Mouse (Mus musculus) neural tube, embryonic 11.5 days (tissue): ENCODE measurements around the gene Alg3. TPM values are rescaled to one million over a fixed set of nuclear protein-coding genes. Genes with fewer than 3 reads are reported as not detected.

Experiments
- ATAC-seq: fragments of 200-750 bp; cut with Nextera tagmentation; 2 replicates; pipeline ENCODE4 v1.8.0; 2017; ENCODE audit warnings: moderate number of reproducible peaks, mild to moderate bottlenecking, moderate TSS enrichment, moderate library complexity; ENCODE audit not compliant: insufficient read depth, low FRiP score, low TSS enrichment
- DNase-seq: peaks from one replicate; pipeline ENCODE4 v3.0.0-alpha.2; 2015; ENCODE audit warnings: low spot score
- H3K27ac ChIP-seq: fragments of 300-500 bp; sonication (generic); 2 replicates; pipeline ENCODE4 v1.5.1; 2014; ENCODE audit warnings: low read depth, mild to moderate bottlenecking, low read length
- H3K27me3 ChIP-seq: fragments of 300-500 bp; sonication (generic); 2 replicates; pipeline ENCODE4 v1.6.1; 2014; ENCODE audit warnings: mild to moderate bottlenecking, low read length, mixed read lengths; ENCODE audit not compliant: control insufficient read depth, insufficient read depth
- H3K36me3 ChIP-seq: fragments of 300-500 bp; sonication (generic); 2 replicates; pipeline ENCODE4 v1.6.1; 2014; ENCODE audit warnings: mild to moderate bottlenecking, low read length, moderate library complexity, mixed read lengths; ENCODE audit not compliant: control insufficient read depth, insufficient read depth
- H3K4me1 ChIP-seq: fragments of 300-500 bp; sonication (generic); 2 replicates; pipeline ENCODE4 v1.6.1; 2014; ENCODE audit warnings: low read length, mixed read lengths; ENCODE audit not compliant: control insufficient read depth, insufficient read depth
- H3K4me2 ChIP-seq: fragments of 300-500 bp; sonication (generic); 2 replicates; pipeline ENCODE4 v1.6.1; 2014; ENCODE audit warnings: low read depth, mild to moderate bottlenecking, moderate library complexity
- H3K4me3 ChIP-seq: fragments of 300-500 bp; sonication (generic); 2 replicates; pipeline ENCODE4 v1.5.1; 2014; ENCODE audit warnings: low read depth, low read length
- H3K9ac ChIP-seq: fragments of 300-500 bp; sonication (generic); 2 replicates; pipeline ENCODE4 v1.6.1; 2014; ENCODE audit warnings: mild to moderate bottlenecking, low read length
- H3K9me3 ChIP-seq: fragments of 300-500 bp; sonication (generic); 2 replicates; pipeline ENCODE4 v1.6.1; 2016; ENCODE audit warnings: low read length; ENCODE audit not compliant: control insufficient read depth
- WGBS: fragments of 180-500 bp; shearing (Covaris S2); extraction: QIAGEN DNeasy Blood & Tissue Kit; methylation state at CpG from one replicate; pipeline ENCODE4 v1.1.7; 2014; 5-methylcytosine and 5-hydroxymethylcytosine counted together
- polyA plus RNA-seq: library from polyadenylated mRNA; unstranded; fragments of >200 nt; fragmentation: Nextera tagmentation; extraction: Ambion mirVana; gene quantifications from 2 replicates; pipeline ENCODE4 v1.2.1, GENCODE M21; 2014

Alg3 gene
- 58.6 and 61.3 TPM in 2 replicates for polyA plus RNA-seq

GRCm38 (mm10) chr16:20611357-20612227, at the start of gene Alg3, which contains the start of the genes Eef1akmt4 and Gm49333:
TSS of gene Alg3 (minus strand) at chr16:20611735.
TSS of gene Eef1akmt4 (plus strand) at chr16:20611593.
TSS of gene Gm49333 (plus strand) at chr16:20611610.
- WGBS = 2% methylated on average over 41 of the region's 41 CpGs
- Histone ChIP-seq H3K4me2 (peak within 1 kb of the TSS; percentile 74), H3K27me3 (no peaks in the 10 kb centered on the region), H3K9ac (peak within 1 kb of the TSS; percentile 96), H3K27ac (peak within 1 kb of the TSS; percentile 78), H3K4me1 (no peaks in the 10 kb centered on the region; the same call in 1 of the 2 replicates), H3K36me3 (peaks cover 5% of the 10 kb centered on the region), H3K9me3 (no peaks in the 10 kb centered on the region), H3K4me3 (peak within 1 kb of the TSS; percentile 88)
- DNase-seq (peak; percentile 91), ATAC-seq (peak; percentile 95)

GRCm38 (mm10) chr16:20657661-20658060, 46.1 kb upstream of the Alg3 start:
- no peaks in the 10 kb centered on the region for H3K9me3 ChIP-seq
- no peak overlapping the region for H3K9ac ChIP-seq
- no peak for ATAC-seq
- WGBS = 92% methylated on average over 4 of the region's 4 CpGs
- H3K36me3 ChIP-seq = peaks cover 30% of the 10 kb centered on the region
- no peak overlapping the region for H3K4me2 ChIP-seq
- H3K27ac ChIP-seq = no peak overlapping the region
- no peak for DNase-seq
- no peak overlapping the region for H3K4me3 ChIP-seq
- no peaks in the 10 kb centered on the region for H3K4me1 ChIP-seq
- H3K27me3 ChIP-seq = no peaks in the 10 kb centered on the region

- no peak overlapping the region for H3K27ac ChIP-seq
These were observed 41.8 kb upstream of the Alg3 start for GRCm38 (mm10) chr16:20653315-20653714.

GRCm38 (mm10) chr16:20651947-20652310, 40.4 kb upstream of the Alg3 start:
- Histone ChIP-seq H3K4me2 (peak overlapping the region; percentile 79), H3K9me3 (no peaks in the 10 kb centered on the region), H3K27me3 (no peaks in the 10 kb centered on the region), H3K4me1 (peaks cover 2% of the 10 kb centered on the region; the same call in 1 of the 2 replicates), H3K36me3 (peaks cover 5% of the 10 kb centered on the region), H3K9ac (peak overlapping the region; percentile 74), H3K4me3 (peak overlapping the region; percentile 86), H3K27ac (no peak overlapping the region)
- WGBS = 9% methylated on average over 12 of the region's 12 CpGs
- peak; percentile 12 for DNase-seq
- ATAC-seq = no peak

More at GRCm38 (mm10) chr16:20653315-20653714, 41.8 kb upstream of the Alg3 start:
- DNase-seq (no peak), ATAC-seq (no peak)
- H3K36me3 ChIP-seq = peaks cover 10% of the 10 kb centered on the region
- H3K4me2 ChIP-seq = no peak overlapping the region
- H3K9me3 ChIP-seq = no peaks in the 10 kb centered on the region
- 62% methylated on average over 2 of the region's 2 CpGs for WGBS
- no peak overlapping the region for H3K9ac ChIP-seq
- H3K4me3 ChIP-seq = no peak overlapping the region
- H3K27me3 ChIP-seq = no peaks in the 10 kb centered on the region
- H3K4me1 ChIP-seq = peaks cover 2% of the 10 kb centered on the region; the same call in 1 of the 2 replicates

GRCm38 (mm10) chr16:20651076-20651946, 39.8 kb upstream of the Alg3 start, which contains the start of gene Psmd2:
TSS of gene Psmd2 (plus strand) at chr16:20651652.
- Histone ChIP-seq H3K27ac (peak within 1 kb of the TSS; percentile 39; the same call in 1 of the 2 replicates), H3K4me3 (peak within 1 kb of the TSS; percentile 86), H3K4me2 (peak within 1 kb of the TSS; percentile 79), H3K4me1 (peaks cover 2% of the 10 kb centered on the region; the same call in 1 of the 2 replicates), H3K9me3 (no peaks in the 10 kb centered on the region), H3K27me3 (no peaks in the 10 kb centered on the region), H3K36me3 (peaks cover 3% of the 10 kb centered on the region), H3K9ac (peak within 1 kb of the TSS; percentile 74)
- DNase-seq = peak; percentile 98
- ATAC-seq = peak; percentile 98
- WGBS = 2% methylated on average over 45 of the region's 46 CpGs

GRCm38 (mm10) chr16:20643911-20644310, 32.4 kb upstream of the Alg3 start:
- Histone ChIP-seq H3K4me2 (no peak overlapping the region), H3K36me3 (no peaks in the 10 kb centered on the region), H3K9me3 (no peaks in the 10 kb centered on the region), H3K4me1 (no peaks in the 10 kb centered on the region), H3K9ac (no peak overlapping the region), H3K4me3 (no peak overlapping the region), H3K27ac (no peak overlapping the region), H3K27me3 (no peaks in the 10 kb centered on the region)
- ATAC-seq (no peak), DNase-seq (no peak)
- WGBS = 86% methylated on average over 7 of the region's 7 CpGs

- DNase-seq (peak; percentile 80), ATAC-seq (peak; percentile 45)
- no peak overlapping the region for H3K4me2 ChIP-seq
- under 1% methylated on average over 8 of the region's 8 CpGs for WGBS
- H3K4me3 ChIP-seq = no peak overlapping the region
- H3K4me1 ChIP-seq = no peaks in the 10 kb centered on the region
- H3K36me3 ChIP-seq = no peaks in the 10 kb centered on the region
- no peaks in the 10 kb centered on the region for H3K9me3 ChIP-seq
- H3K27me3 ChIP-seq = no peaks in the 10 kb centered on the region
- no peak overlapping the region for H3K27ac ChIP-seq
- H3K9ac ChIP-seq = no peak overlapping the region
These were observed 30.6 kb upstream of the Alg3 start for GRCm38 (mm10) chr16:20642161-20642560.

GRCm38 (mm10) chr16:20638367-20638766, 26.8 kb upstream of the Alg3 start:
- H3K4me1 ChIP-seq = no peaks in the 10 kb centered on the region
- DNase-seq = no peak
- H3K4me2 ChIP-seq = no peak overlapping the region
- H3K36me3 ChIP-seq = no peaks in the 10 kb centered on the region
- no peaks in the 10 kb centered on the region for H3K9me3 ChIP-seq
- H3K4me3 ChIP-seq = no peak overlapping the region
- H3K9ac ChIP-seq = no peak overlapping the region
- 74% methylated on average over 8 of the region's 8 CpGs for WGBS
- no peak overlapping the region for H3K27ac ChIP-seq
- no peaks in the 10 kb centered on the region for H3K27me3 ChIP-seq
- no peak for ATAC-seq
